Mouse (Mus musculus): Measurements from ENCODE around the gene Cntnap5a. TPM values are rescaled to one million over a fixed set of nuclear protein-coding genes. Genes with fewer than 3 reads are reported as not detected.

The Cntnap5a gene
- total and polyA plus RNA-seq, 3 experiments = not detected

GRCm38 (mm10) chr1:116281144-116281543 is 596.6 kb downstream of the Cntnap5a start:
- Histone ChIP-seq H3K4me3 (ENCODE audit: control insufficient read depth in 1 of 2, insufficient read depth in 1 of 2, low read depth in 2 of 2, low read length in 2 of 2) (no peak overlapping the region), H3K27me3 (ENCODE audit: control insufficient read depth in 1 of 2, insufficient read depth in 2 of 2, low read length in 2 of 2) (no peaks in the 10 kb centered on the region), H3K9ac (ENCODE audit: control insufficient read depth, low read depth, low read length, poor library complexity, severe bottlenecking) (no peak overlapping the region), H3K27ac (ENCODE audit: control insufficient read depth, low read depth, low read length) (no peak overlapping the region), H3K79me2 (ENCODE audit: control insufficient read depth, insufficient read depth, low read length, poor library complexity) (no peaks in the 10 kb centered on the region), H3K36me3 (ENCODE audit: control insufficient read depth in 1 of 2, insufficient read depth in 2 of 2, low read length in 2 of 2) (no peaks in the 10 kb centered on the region), H3K9me3 (replicated peaks; ENCODE audit: insufficient read depth, low read length) (no peaks in the 10 kb centered on the region), H3K4me1 (ENCODE audit: control insufficient read depth in 1 of 2, insufficient read depth in 2 of 2, low read length in 2 of 2) (no peaks in the 10 kb centered on the region)
- DNase-seq (ENCODE audit: low read depth, low spot score) = no peak
- TF ChIP-seq ZC3H11A (IDR thresholded peaks at IDR 0.05; ENCODE audit: low read depth, low read length) = no peak
- TF ChIP-seq MAFK (IDR thresholded peaks at IDR 0.05; ENCODE audit: borderline replicate concordance, low read depth, low read length) = no peak
- TF ChIP-seq POLR2AphosphoS5 (IDR thresholded peaks at IDR 0.05; ENCODE audit: borderline replicate concordance, low read depth, low read length) = no peak
- TF ChIP-seq POLR2A (IDR thresholded peaks at IDR 0.05; ENCODE audit: control insufficient read depth in 1 of 2, insufficient read depth in 1 of 2, low read depth in 1 of 2, low read length in 2 of 2, poor library complexity in 1 of 2) = no peak

DNA sequence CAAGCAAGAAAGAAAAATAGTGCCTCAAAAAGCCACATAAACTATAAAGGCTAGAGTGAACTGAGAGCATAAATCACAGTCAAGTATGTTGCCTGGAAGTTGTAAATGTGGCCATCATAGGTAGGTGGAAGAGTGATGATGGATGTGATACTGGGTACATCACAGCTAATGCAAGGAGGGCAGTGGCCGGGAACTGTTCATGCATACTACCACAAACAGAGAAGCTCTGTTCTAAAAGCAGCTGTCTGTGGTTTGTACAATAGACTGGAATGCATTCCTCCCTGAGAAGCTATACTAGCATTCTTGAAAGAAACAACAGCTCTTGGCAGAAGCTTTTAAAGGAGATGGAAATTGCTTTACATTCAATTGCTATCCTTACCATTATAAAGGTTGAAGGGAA is 599.4 kb downstream of the Cntnap5a start:
- DNase-seq (ENCODE audit: low read depth, low spot score) = no peak
- Histone ChIP-seq H3K36me3 (ENCODE audit: control insufficient read depth in 1 of 2, insufficient read depth in 2 of 2, low read length in 2 of 2) (no peaks in the 10 kb centered on the region), H3K4me3 (ENCODE audit: control insufficient read depth in 1 of 2, insufficient read depth in 1 of 2, low read depth in 2 of 2, low read length in 2 of 2) (no peak overlapping the region), H3K79me2 (ENCODE audit: control insufficient read depth, insufficient read depth, low read length, poor library complexity) (no peaks in the 10 kb centered on the region), H3K27ac (ENCODE audit: control insufficient read depth, low read depth, low read length) (no peak overlapping the region), H3K9ac (ENCODE audit: control insufficient read depth, low read depth, low read length, poor library complexity, severe bottlenecking) (no peak overlapping the region), H3K27me3 (ENCODE audit: control insufficient read depth in 1 of 2, insufficient read depth in 2 of 2, low read length in 2 of 2) (no peaks in the 10 kb centered on the region), H3K9me3 (replicated peaks; ENCODE audit: insufficient read depth, low read length) (no peaks in the 10 kb centered on the region), H3K4me1 (ENCODE audit: control insufficient read depth in 1 of 2, insufficient read depth in 2 of 2, low read length in 2 of 2) (no peaks in the 10 kb centered on the region)
- TF ChIP-seq SMC3 (IDR thresholded peaks at IDR 0.05; ENCODE audit: low read depth, low read length) (no peak), MAZ (IDR thresholded peaks at IDR 0.05; ENCODE audit: low read depth, low read length) (no peak), ZC3H11A (IDR thresholded peaks at IDR 0.05; ENCODE audit: low read depth, low read length) (no peak), RAD21 (IDR thresholded peaks at IDR 0.05; ENCODE audit: low read depth, low read length) (no peak), CHD2 (IDR thresholded peaks at IDR 0.05; ENCODE audit: low read length) (no peak), MYB (IDR thresholded peaks at IDR 0.05; ENCODE audit: low read depth, low read length) (no peak), E2F4 (IDR thresholded peaks at IDR 0.05; ENCODE audit: borderline replicate concordance, low read depth, low read length) (no peak), ZNF384 (IDR thresholded peaks at IDR 0.05; ENCODE audit: low read depth, low read length) (no peak), USF2 (IDR thresholded peaks at IDR 0.05; ENCODE audit: borderline replicate concordance in 1 of 2, insufficient read depth in 1 of 2, low read depth in 1 of 2, low read length in 2 of 2) (no peak), ZMIZ1 (IDR thresholded peaks at IDR 0.05; ENCODE audit: low read depth, low read length) (no peak), NRF1 (IDR thresholded peaks at IDR 0.05; ENCODE audit: insufficient read depth, low read depth, low read length, poor library complexity, severe bottlenecking) (no peak), TCF12 (IDR thresholded peaks at IDR 0.05; ENCODE audit: low read depth, low read length) (no peak)

GRCm38 (mm10) chr1:116306555-116306954 is 622.0 kb downstream of the Cntnap5a start:
- Histone ChIP-seq H3K27me3 (ENCODE audit: control insufficient read depth in 1 of 2, insufficient read depth in 2 of 2, low read length in 2 of 2) (no peaks in the 10 kb centered on the region), H3K4me3 (ENCODE audit: control insufficient read depth in 1 of 2, insufficient read depth in 1 of 2, low read depth in 2 of 2, low read length in 2 of 2) (no peak overlapping the region), H3K36me3 (ENCODE audit: control insufficient read depth in 1 of 2, insufficient read depth in 2 of 2, low read length in 2 of 2) (no peaks in the 10 kb centered on the region), H3K9ac (ENCODE audit: control insufficient read depth, low read depth, low read length, poor library complexity, severe bottlenecking) (no peak overlapping the region), H3K4me1 (ENCODE audit: control insufficient read depth in 1 of 2, insufficient read depth in 2 of 2, low read length in 2 of 2) (no peaks in the 10 kb centered on the region), H3K9me3 (replicated peaks; ENCODE audit: insufficient read depth, low read length) (no peaks in the 10 kb centered on the region), H3K27ac (ENCODE audit: control insufficient read depth, low read depth, low read length) (no peak overlapping the region), H3K79me2 (ENCODE audit: control insufficient read depth, insufficient read depth, low read length, poor library complexity) (no peaks in the 10 kb centered on the region)
- no peak for DNase-seq (ENCODE audit: low read depth, low spot score)
- TF ChIP-seq ELF1 (IDR thresholded peaks at IDR 0.05; ENCODE audit: low read depth, low read length) (no peak), ZNF384 (IDR thresholded peaks at IDR 0.05; ENCODE audit: low read depth, low read length) (no peak), E2F4 (IDR thresholded peaks at IDR 0.05; ENCODE audit: borderline replicate concordance, low read depth, low read length) (no peak), MAX (IDR thresholded peaks at IDR 0.05; ENCODE audit: low read length) (no peak), POLR2AphosphoS5 (IDR thresholded peaks at IDR 0.05; ENCODE audit: borderline replicate concordance, low read depth, low read length) (no peak), ZKSCAN1 (IDR thresholded peaks at IDR 0.05; ENCODE audit: low read depth, low read length) (no peak)

Measured in MEL (cell line).